Mouse (Mus musculus): ENCODE measurements around the gene Sema3g. TPM values are rescaled to one million over a fixed set of nuclear protein-coding genes. Genes with fewer than 3 reads are reported as not detected.
A peak's percentile ranks its signal among the peaks of the same experiment; 100 is the strongest.

The Sema3g gene
- total RNA-seq, 2 experiments from 2014 or later, result 5.2 to 5.7 TPM

DNA sequence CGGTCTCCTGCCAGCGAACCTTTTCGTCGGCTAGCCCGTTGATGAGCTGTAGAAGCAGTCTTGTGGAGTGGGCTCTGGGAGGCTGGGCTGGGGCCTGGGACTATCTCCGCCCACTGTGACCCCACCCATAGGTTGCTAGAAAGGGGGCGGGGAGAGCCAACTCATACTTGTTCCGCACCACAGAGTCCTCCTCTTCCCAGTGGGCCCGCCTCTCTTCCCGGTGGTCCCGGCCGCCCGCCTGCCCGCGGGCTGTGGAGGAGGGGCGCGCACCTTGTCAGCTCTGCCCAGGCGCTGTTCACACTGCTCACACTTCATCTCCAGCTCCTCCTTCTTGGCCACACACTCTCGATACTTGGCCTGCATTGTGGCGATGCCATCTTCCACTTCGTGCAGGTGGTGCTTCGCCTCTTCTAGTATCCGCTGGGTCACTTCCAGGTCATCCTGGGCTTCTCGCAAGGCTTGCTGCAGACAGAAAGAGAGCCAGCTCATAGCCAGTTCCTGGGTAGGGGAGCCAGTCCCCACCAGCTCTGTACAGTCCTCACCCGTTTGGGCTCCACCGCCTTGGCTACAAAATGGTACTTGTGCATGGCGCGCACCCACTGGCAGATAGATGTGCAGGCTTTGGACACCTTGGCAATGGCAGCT lies 51.9 kb downstream of the Sema3g start:
- peak; percentile 32 to 50 for DNase-seq (ENCODE audit: low spot score in 2 of 2)

DNA sequence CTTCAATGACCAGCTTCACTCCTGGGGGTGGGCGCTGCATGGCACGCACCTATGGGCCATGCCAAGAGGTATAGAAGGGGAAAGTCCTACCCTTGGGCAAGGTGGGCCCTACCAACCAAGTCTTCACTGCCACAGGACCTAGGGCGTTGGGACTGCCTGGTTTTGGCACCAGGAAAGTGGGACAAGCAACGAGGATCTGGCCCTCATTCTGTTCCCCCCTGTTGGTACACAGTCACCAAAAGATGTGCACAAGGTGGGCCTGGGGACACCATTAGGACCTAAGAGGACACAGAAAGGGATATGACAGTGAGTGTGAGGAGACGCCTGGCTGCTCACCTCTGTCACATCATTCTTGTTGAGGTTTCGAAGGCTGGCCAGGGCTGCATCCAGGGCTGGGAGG lies 53.5 kb downstream of the Sema3g start:
- DNase-seq (ENCODE audit: low spot score in 2 of 2), result no peak

DNA sequence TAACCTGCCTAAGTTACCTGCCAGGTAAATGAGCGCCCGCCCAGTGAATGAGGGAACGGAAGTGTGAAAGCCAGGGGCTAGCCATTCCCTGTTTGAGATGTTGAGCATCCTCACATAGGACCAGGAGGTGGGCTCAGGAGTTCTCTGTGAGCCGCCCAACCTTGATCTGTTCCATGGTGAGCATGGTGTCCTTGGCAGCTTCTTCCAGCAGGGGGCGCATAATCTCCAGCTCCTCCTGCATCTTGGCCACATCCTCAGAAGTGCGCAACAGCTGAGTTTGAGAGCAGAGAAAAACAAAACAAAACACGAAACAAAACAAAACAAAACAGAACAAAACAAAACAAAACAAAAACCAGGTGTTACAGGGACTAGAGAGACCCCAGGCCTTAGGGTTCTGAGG lies 54.5 kb downstream of the Sema3g start:
- DNase-seq (ENCODE audit: low spot score in 2 of 2), result peak; percentile 61 to 89

Other genes starting within 250 kb of the Sema3g start
- 10 to 100 TPM; 38.4 to 39.4 TPM for gene Glt8d1, start 216.5 kb upstream of the Sema3g start, total RNA-seq (2021)
- gene Spcs1, start 216.2 kb upstream of the Sema3g start, total RNA-seq (2021), result 100 to 1,000 TPM; 149 to 170 TPM
- gene Pbrm1, start 198.7 kb upstream of the Sema3g start, total RNA-seq (2021), result 10 to 100 TPM; 52.0 to 56.4 TPM
- gene Gnl3, start 198.7 kb upstream of the Sema3g start, total RNA-seq (2021), result 10 to 100 TPM; 42.6 to 45.7 TPM
- gene Smim4, start 88.9 kb upstream of the Sema3g start, total RNA-seq (2021), result 10 to 100 TPM; 26.9 to 30.3 TPM
- gene Nt5dc2, start 86.8 kb upstream of the Sema3g start, total RNA-seq (2021), result 10 to 100 TPM; 11.0 to 11.5 TPM
- 10 to 100 TPM; 15.6 to 16.2 TPM for gene Stab1, start 49.2 kb upstream of the Sema3g start, total RNA-seq (2021)
- 1 to 10 TPM; 2.0 to 3.5 TPM for gene Tnnc1, start 9.5 kb upstream of the Sema3g start, total RNA-seq (2021)
- 100 to 1,000 TPM; 434 to 437 TPM for gene Nisch, start 914 bp upstream of the Sema3g start, total RNA-seq (2021)
- gene Phf7, start 33.5 kb downstream of the Sema3g start, total RNA-seq (2021), result 1 to 10 TPM; 3.7 to 3.8 TPM
- gene Bap1, start 33.6 kb downstream of the Sema3g start, total RNA-seq (2021), result 100 to 1,000 TPM; 137 to 140 TPM
- 1 to 10 TPM; 3.7 to 4.9 TPM for gene Dnah1, start 106.0 kb downstream of the Sema3g start, total RNA-seq (2021)
- gene Capn7, start 118.8 kb downstream of the Sema3g start, total RNA-seq (2021), result 10 to 100 TPM; 37.6 to 41.5 TPM
- gene Sh3bp5, start 218.2 kb downstream of the Sema3g start, total RNA-seq (2021), result 100 to 1,000 TPM; 158 to 165 TPM

Measured in layer of hippocampus, adult 18-20 months (tissue).